Mouse (Mus musculus) stomach, adult 2 months (tissue): Measurements from ENCODE around the gene Selenop. TPM values are rescaled to one million over a fixed set of nuclear protein-coding genes. Genes with fewer than 3 reads are reported as not detected.

Source experiments
- polyA plus RNA-seq: library from polyadenylated mRNA; depleted of rRNA; stranded (reverse); fragments of >200 nt; gene quantifications from 2 replicates; pipeline ENCODE4 v1.2.3, GENCODE M21; 2012; rRNA removed

Gene Selenop
- 68.6 and 79.4 TPM in 2 replicates for polyA plus RNA-seq

GRCm38 (mm10) chr15:3268247-3268646, at the start of gene Selenop:
Gene Selenop, plus strand, starts transcription at chr15:3268547.

GRCm38 (mm10) chr15:3303426-3303825, 35.1 kb downstream of the Selenop start, which contains the start of gene Ccdc152:
Gene Ccdc152, minus strand, starts transcription at chr15:3303526.

Other genes starting within 250 kb of the Selenop start
- 0.05 TPM in 1 of 2 replicates, not detected in the other for gene Ccdc152, start 35.0 kb downstream of the Selenop start, polyA plus RNA-seq